Mouse (Mus musculus) lung, adult 2 months (tissue): ENCODE measurements around the gene Rab5if.

Experiments
- CTCF ChIP-seq: fragments of 200-500 bp; IDR thresholded peaks from 2 replicates; pipeline ENCODE4 v1.5.1; 2011; ENCODE audit warnings: mild to moderate bottlenecking, low read length, control low read depth; ENCODE audit not compliant: insufficient read depth
- POLR2A ChIP-seq: fragments of 200-500 bp; IDR thresholded peaks from 2 replicates; pipeline ENCODE4 v1.6.1; 2011; ENCODE audit warnings: low read depth, mild to moderate bottlenecking, control low read depth, low read length, borderline replicate concordance; ENCODE audit errors: extremely low read depth

- no peak for TF ChIP-seq CTCF
- TF ChIP-seq POLR2A = no peak
Observed at GRCm38 (mm10) chr2:156915559-156915958, 52.6 kb downstream of the Rab5if start.
